Mouse (Mus musculus) ZHBTc4 (cell line): ENCODE measurements around the gene Dzip3.

Experiments
- DNase-seq: peaks from one replicate; pipeline ENCODE4 v3.0.0-alpha.2; 2011; ENCODE audit warnings: low read depth, low spot score

Gene Dzip3

GRCm38 (mm10) chr16:48993559-48994342 is at the start of gene Dzip3, which contains the start of gene Cip2a:
Gene Dzip3 (minus strand): TSS chr16:48994165.
Gene Cip2a (plus strand): TSS chr16:48994185.
- DNase-seq, result peak; percentile 99

- DNase-seq, result no peak
Observed at GRCm38 (mm10) chr16:49040554-49041221, 46.7 kb upstream of the Dzip3 start.

GRCm38 (mm10) chr16:49037771-49038170 is 43.8 kb upstream of the Dzip3 start:
- DNase-seq, result no peak

- no peak for DNase-seq
Observed at GRCm38 (mm10) chr16:49035852-49036251, 41.9 kb upstream of the Dzip3 start.

GRCm38 (mm10) chr16:49016620-49017332 is 22.8 kb upstream of the Dzip3 start:
- peak; percentile 26 for DNase-seq

GRCm38 (mm10) chr16:49004151-49004550 is 10.2 kb upstream of the Dzip3 start:
- no peak for DNase-seq

- DNase-seq, result no peak
Observed at GRCm38 (mm10) chr16:48994343-48994693, 353 bp upstream of the Dzip3 start.

- no peak for DNase-seq
Observed at GRCm38 (mm10) chr16:48993231-48993558, 770 bp downstream of the Dzip3 start.

- DNase-seq, result peak; percentile 25
Observed at GRCm38 (mm10) chr16:48992437-48993230, 1.3 kb downstream of the Dzip3 start.

- DNase-seq, result no peak
Observed at GRCm38 (mm10) chr16:48989700-48990099, 4.3 kb downstream of the Dzip3 start.

- no peak for DNase-seq
Observed at GRCm38 (mm10) chr16:48985034-48985627, 8.8 kb downstream of the Dzip3 start.

- DNase-seq, result no peak
Observed at GRCm38 (mm10) chr16:48979965-48980364, 14.0 kb downstream of the Dzip3 start.

GRCm38 (mm10) chr16:48973548-48973947 is 20.4 kb downstream of the Dzip3 start:
- peak; percentile 50 for DNase-seq

- no peak for DNase-seq
Observed at GRCm38 (mm10) chr16:48972996-48973395, 21.0 kb downstream of the Dzip3 start.

GRCm38 (mm10) chr16:48941805-48942204 is 52.2 kb downstream of the Dzip3 start:
- DNase-seq, result peak; percentile 19

- DNase-seq, result no peak
Observed at GRCm38 (mm10) chr16:48923724-48924123, 70.2 kb downstream of the Dzip3 start.

- DNase-seq, result no peak
Observed at GRCm38 (mm10) chr16:48913206-48913605, 80.8 kb downstream of the Dzip3 start.

- DNase-seq, result no peak
Observed at GRCm38 (mm10) chr16:48911184-48911583, 82.8 kb downstream of the Dzip3 start.

- DNase-seq, result no peak
Observed at GRCm38 (mm10) chr16:48899868-48900267, 94.1 kb downstream of the Dzip3 start.

GRCm38 (mm10) chr16:48890733-48891132 is 103.2 kb downstream of the Dzip3 start:
- no peak for DNase-seq
